Mouse (Mus musculus) activated CD4-positive, CD25-positive, alpha-beta regulatory T cell, adult 4 months (primary cell): ENCODE measurements around the gene Fzd7. TPM values are rescaled to one million over a fixed set of nuclear protein-coding genes. Genes with fewer than 3 reads are reported as not detected.

Experiments used
- ATAC-seq: one replicate; pipeline ENCODE4 v1.8.0; 2017
- polyA plus RNA-seq, 2 experiments: library from polyadenylated mRNA; unstranded; fragments of 100-300 nt; shearing (Covaris generic); gene quantifications; one replicate each; pipeline ENCODE4 v1.2.1; 2017

Gene Fzd7
- polyA plus RNA-seq, 2 experiments from 2014 or later, result not detected

GRCm38 (mm10) chr1:59502355-59502754, 20.1 kb downstream of the Fzd7 start:
- ATAC-seq, result no peak

GRCm38 (mm10) chr1:59503659-59504301, 21.6 kb downstream of the Fzd7 start:
- ATAC-seq, result no peak

GRCm38 (mm10) chr1:59504302-59504700, 22.1 kb downstream of the Fzd7 start:
- ATAC-seq, result no peak

- ATAC-seq, result no peak
These were observed 26.4 kb downstream of the Fzd7 start for GRCm38 (mm10) chr1:59508463-59509139.

GRCm38 (mm10) chr1:59511566-59512270, 29.5 kb downstream of the Fzd7 start:
- no peak for ATAC-seq

- ATAC-seq, result no peak
These were observed 34.0 kb downstream of the Fzd7 start, which contains the start of gene Gm973 for GRCm38 (mm10) chr1:59516026-59516917. TSS of gene Gm973 (plus strand) at chr1:59516264.

- ATAC-seq, result no peak
These were observed 38.1 kb downstream of the Fzd7 start for GRCm38 (mm10) chr1:59520226-59520837.

GRCm38 (mm10) chr1:59522456-59522855, 40.2 kb downstream of the Fzd7 start:
- no peak for ATAC-seq

GRCm38 (mm10) chr1:59523378-59523958, 41.2 kb downstream of the Fzd7 start:
- no peak for ATAC-seq

- ATAC-seq, result no peak
These were observed 41.8 kb downstream of the Fzd7 start for GRCm38 (mm10) chr1:59524071-59524470.

- ATAC-seq, result no peak
These were observed 42.5 kb downstream of the Fzd7 start for GRCm38 (mm10) chr1:59524759-59525158.

- ATAC-seq, result no peak
These were observed 45.0 kb downstream of the Fzd7 start for GRCm38 (mm10) chr1:59527219-59527618.

- no peak for ATAC-seq
These were observed 53.0 kb downstream of the Fzd7 start for GRCm38 (mm10) chr1:59534976-59535810.

Other genes starting within 250 kb of the Fzd7 start
- 1 to 10 TPM; 4.6 to 5.4 TPM for gene Als2, start 245.2 kb upstream of the Fzd7 start, polyA plus RNA-seq
- gene Cdk15, start 225.5 kb upstream of the Fzd7 start, polyA plus RNA-seq, result not detected
- gene Gm973, start 33.8 kb downstream of the Fzd7 start, polyA plus RNA-seq, result not detected
- 100 to 1,000 TPM; 504 to 528 TPM for gene Sumo1, start 188.4 kb downstream of the Fzd7 start, polyA plus RNA-seq
- 100 to 1,000 TPM; 192 to 195 TPM for gene Nop58, start 202.5 kb downstream of the Fzd7 start, polyA plus RNA-seq